Mouse (Mus musculus) ZHBTc4 (cell line): ENCODE measurements at regions not wholly inside any gene's neighbourhood (a gene's known extent, or its start where the extent isn't known, plus 50 kb on each side); places are given as distances from the start of the nearest gene placed in this dataset.

Experiments
- DNase-seq: peaks from one replicate; pipeline ENCODE4 v3.0.0-alpha.2; 2011; ENCODE audit warnings: low read depth, low spot score

GRCm38 (mm10) chr7:51281470-51281869 is 229.4 kb upstream of the Ano5 start:
- DNase-seq = no peak

GRCm38 (mm10) chr7:51300238-51300637 is 210.6 kb upstream of the Ano5 start:
- DNase-seq = peak; percentile 2

GRCm38 (mm10) chr7:51307757-51308156 is 203.1 kb upstream of the Ano5 start:
- DNase-seq = no peak

GRCm38 (mm10) chr7:51310191-51310590 is 200.6 kb upstream of the Ano5 start:
- DNase-seq = no peak

GRCm38 (mm10) chr7:51339841-51340540 is 170.8 kb upstream of the Ano5 start:
- no peak for DNase-seq

GRCm38 (mm10) chr7:51347521-51347920 is 163.3 kb upstream of the Ano5 start:
- no peak for DNase-seq

- DNase-seq = no peak
Measured at GRCm38 (mm10) chr7:51360134-51360533, 150.7 kb upstream of the Ano5 start.

- DNase-seq = no peak
Measured at GRCm38 (mm10) chr7:51377584-51377983, 133.2 kb upstream of the Ano5 start.
